Mouse (Mus musculus): Measurements from ENCODE around the gene Ss18l1. TPM values are rescaled to one million over a fixed set of nuclear protein-coding genes. Genes with fewer than 3 reads are reported as not detected.

The Ss18l1 gene
- polyA plus RNA-seq, 1 experiment from 2014 or later, result 8.6 TPM

- Histone ChIP-seq H3K4me1 (peaks cover 54% of the 10 kb centered on the region), H3K4me3 (peak overlapping the region; percentile 67), H3K27ac (replicated peaks) (peak overlapping the region; percentile 79), H3K27me3 (ENCODE audit: low read depth, poor library complexity, severe bottlenecking) (peaks cover 88% of the 10 kb centered on the region), H3K36me3 (no peaks in the 10 kb centered on the region), H3K9me3 (replicated peaks) (no peaks in the 10 kb centered on the region)
- DNase-seq (ENCODE audit: low spot score), result peak; percentile 52
- WGBS, result under 1% methylated on average over 55 of the region's 57 CpGs
These were observed 61.1 kb downstream of the Ss18l1 start for GRCm38 (mm10) chr2:180103151-180103977.

- Histone ChIP-seq H3K4me3 (peak within 1 kb of the TSS; percentile 67), H3K36me3 (no peaks in the 10 kb centered on the region), H3K9me3 (replicated peaks) (no peaks in the 10 kb centered on the region), H3K4me1 (peaks cover 51% of the 10 kb centered on the region), H3K27me3 (ENCODE audit: low read depth, poor library complexity, severe bottlenecking) (peaks cover 80% of the 10 kb centered on the region), H3K27ac (replicated peaks) (peak within 1 kb of the TSS; percentile 79)
- under 1% methylated on average over 80 of the region's 87 CpGs for WGBS
- peak; percentile 82 for DNase-seq (ENCODE audit: low spot score)
These were observed 61.8 kb downstream of the Ss18l1 start, which contains the start of gene Hrh3 for GRCm38 (mm10) chr2:180103978-180104658. Hrh3 (minus strand) TSS chr2:180104488.

GRCm38 (mm10) chr2:180104659-180105377 lies 62.5 kb downstream of the Ss18l1 start:
- H3K36me3 ChIP-seq, result no peaks in the 10 kb centered on the region
- H3K9me3 ChIP-seq (replicated peaks), result no peaks in the 10 kb centered on the region
- H3K4me1 ChIP-seq, result peaks cover 47% of the 10 kb centered on the region
- WGBS, result 9% methylated on average over 24 of the region's 24 CpGs
- DNase-seq (ENCODE audit: low spot score), result no peak
- H3K27me3 ChIP-seq (ENCODE audit: low read depth, poor library complexity, severe bottlenecking), result peaks cover 73% of the 10 kb centered on the region
- 0 out of 2 replicates have a peak overlapping the region, but pooled peaks have one; percentile 79 for H3K27ac ChIP-seq (replicated peaks)
- H3K4me3 ChIP-seq, result peak overlapping the region; percentile 67

GRCm38 (mm10) chr2:180105441-180106190 lies 63.3 kb downstream of the Ss18l1 start:
- H3K27ac ChIP-seq (replicated peaks), result no peak overlapping the region
- H3K36me3 ChIP-seq, result no peaks in the 10 kb centered on the region
- H3K4me3 ChIP-seq, result peak overlapping the region; percentile 67; the same call in 1 of the 2 replicates
- DNase-seq (ENCODE audit: low spot score), result no peak
- H3K9me3 ChIP-seq (replicated peaks), result no peaks in the 10 kb centered on the region
- peaks cover 40% of the 10 kb centered on the region for H3K4me1 ChIP-seq
- peaks cover 65% of the 10 kb centered on the region for H3K27me3 ChIP-seq (ENCODE audit: low read depth, poor library complexity, severe bottlenecking)
- 26% methylated on average over 8 of the region's 8 CpGs for WGBS

GRCm38 (mm10) chr2:180107081-180107480 lies 64.8 kb downstream of the Ss18l1 start:
- H3K4me3 ChIP-seq, result no peak overlapping the region
- WGBS, result 71% methylated on average over 4 of the region's 4 CpGs
- H3K4me1 ChIP-seq, result peaks cover 40% of the 10 kb centered on the region
- H3K36me3 ChIP-seq, result no peaks in the 10 kb centered on the region
- H3K27ac ChIP-seq (replicated peaks), result no peak overlapping the region
- H3K27me3 ChIP-seq (ENCODE audit: low read depth, poor library complexity, severe bottlenecking), result peaks cover 50% of the 10 kb centered on the region
- H3K9me3 ChIP-seq (replicated peaks), result no peaks in the 10 kb centered on the region
- DNase-seq (ENCODE audit: low spot score), result no peak

- Histone ChIP-seq H3K36me3 (no peaks in the 10 kb centered on the region), H3K4me1 (peaks cover 32% of the 10 kb centered on the region), H3K9me3 (replicated peaks) (no peaks in the 10 kb centered on the region), H3K4me3 (no peak overlapping the region), H3K27ac (replicated peaks) (no peak overlapping the region), H3K27me3 (ENCODE audit: low read depth, poor library complexity, severe bottlenecking) (peaks cover 38% of the 10 kb centered on the region)
- DNase-seq (ENCODE audit: low spot score), result no peak
- 80% methylated on average over 6 of the region's 6 CpGs for WGBS
These were observed 66.0 kb downstream of the Ss18l1 start for GRCm38 (mm10) chr2:180108285-180108684.

- no peaks in the 10 kb centered on the region for H3K9me3 ChIP-seq (replicated peaks)
- no peaks in the 10 kb centered on the region; the same call in 1 of the 2 replicates for H3K27me3 ChIP-seq (ENCODE audit: low read depth, poor library complexity, severe bottlenecking)
- peaks cover 57% of the 10 kb centered on the region for H3K4me1 ChIP-seq
- peak overlapping the region; percentile 93 for H3K27ac ChIP-seq (replicated peaks)
- no peaks in the 10 kb centered on the region for H3K36me3 ChIP-seq
- no peak for DNase-seq (ENCODE audit: low spot score)
- 65% methylated on average over 17 of the region's 17 CpGs for WGBS
- no peak overlapping the region for H3K4me3 ChIP-seq
These were observed 71.9 kb downstream of the Ss18l1 start for GRCm38 (mm10) chr2:180113909-180114890.

- no peak overlapping the region for H3K4me3 ChIP-seq
- no peak for DNase-seq (ENCODE audit: low spot score)
- no peaks in the 10 kb centered on the region for H3K9me3 ChIP-seq (replicated peaks)
- H3K36me3 ChIP-seq, result no peaks in the 10 kb centered on the region
- H3K4me1 ChIP-seq, result peaks cover 66% of the 10 kb centered on the region
- peak overlapping the region; percentile 93 for H3K27ac ChIP-seq (replicated peaks)
- no peaks in the 10 kb centered on the region; the same call in 1 of the 2 replicates for H3K27me3 ChIP-seq (ENCODE audit: low read depth, poor library complexity, severe bottlenecking)
- WGBS, result 66% methylated on average over 6 of the region's 6 CpGs
These were observed 73.0 kb downstream of the Ss18l1 start for GRCm38 (mm10) chr2:180115279-180115678.

GRCm38 (mm10) chr2:180116081-180116493 lies 73.8 kb downstream of the Ss18l1 start:
- H3K9me3 ChIP-seq (replicated peaks), result no peaks in the 10 kb centered on the region
- H3K36me3 ChIP-seq, result no peaks in the 10 kb centered on the region
- peak overlapping the region; percentile 93 for H3K27ac ChIP-seq (replicated peaks)
- H3K4me1 ChIP-seq, result peaks cover 67% of the 10 kb centered on the region
- no peak overlapping the region for H3K4me3 ChIP-seq
- 83% methylated on average over 10 of the region's 10 CpGs for WGBS
- no peak for DNase-seq (ENCODE audit: low spot score)
- no peaks in the 10 kb centered on the region; the same call in 1 of the 2 replicates for H3K27me3 ChIP-seq (ENCODE audit: low read depth, poor library complexity, severe bottlenecking)

- DNase-seq (ENCODE audit: low spot score), result no peak
- Histone ChIP-seq H3K9me3 (replicated peaks) (no peaks in the 10 kb centered on the region), H3K27ac (replicated peaks) (peak overlapping the region; percentile 93), H3K4me3 (peak overlapping the region; percentile 96), H3K27me3 (ENCODE audit: low read depth, poor library complexity, severe bottlenecking) (no peaks in the 10 kb centered on the region; the same call in 1 of the 2 replicates), H3K36me3 (no peaks in the 10 kb centered on the region), H3K4me1 (peaks cover 67% of the 10 kb centered on the region)
- 73% methylated on average over 8 of the region's 8 CpGs for WGBS
These were observed 74.6 kb downstream of the Ss18l1 start for GRCm38 (mm10) chr2:180116741-180117484.
